Mouse (Mus musculus): ENCODE results near the gene Pdpr.
"Not testable (repeated sequence)": the region's sequence is repeated elsewhere in the genome, so short reads cannot be mapped to it uniquely, and the experiment has no call there.

The Pdpr gene

DNA sequence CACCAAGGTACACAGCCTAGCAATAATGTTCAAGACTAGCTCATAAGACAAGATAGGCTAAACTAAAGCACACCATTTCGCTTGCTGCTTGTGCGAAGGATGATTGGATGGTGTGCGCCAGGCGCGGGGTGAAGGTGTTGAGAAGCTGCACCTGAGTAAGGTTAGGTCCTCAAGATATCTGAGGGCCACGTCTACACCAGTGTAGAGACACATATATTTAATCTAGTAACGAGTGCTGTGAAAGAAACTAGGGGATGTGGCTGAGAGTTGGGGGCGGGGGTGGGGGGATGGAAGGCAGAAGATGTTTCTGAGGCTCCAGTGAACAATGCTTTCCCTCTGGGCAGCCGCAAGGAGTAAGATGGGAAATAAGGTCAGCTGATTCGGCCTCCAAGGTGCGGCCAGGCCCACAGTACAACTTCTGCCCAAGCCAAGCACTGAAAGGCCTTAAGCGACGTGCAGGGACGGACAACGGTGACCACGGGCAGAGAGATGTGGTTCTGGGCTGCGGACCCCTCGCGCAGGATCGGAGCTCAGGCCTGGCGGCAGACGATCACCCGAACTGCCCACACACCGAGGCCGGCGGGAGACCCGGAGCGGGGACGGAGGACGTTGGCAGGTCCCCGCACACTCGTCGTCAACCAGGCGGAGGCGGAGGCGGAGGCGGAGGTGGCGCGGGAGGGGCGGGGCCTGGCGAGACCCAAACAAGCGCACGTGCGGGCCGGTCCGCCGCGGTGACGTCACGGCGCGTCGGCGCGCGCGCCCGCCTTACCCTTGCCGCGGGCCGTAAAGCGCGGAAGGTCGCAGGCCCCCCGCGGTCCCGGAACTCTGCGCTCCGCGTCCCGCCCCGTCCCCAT lies at the start of gene Pdpr:
TSS of gene Pdpr (plus strand) at position 766 of the 854 bp plus-strand sequence.
- peak; percentile 83 for DNase-seq (ENCODE audit: low spot score)

DNA sequence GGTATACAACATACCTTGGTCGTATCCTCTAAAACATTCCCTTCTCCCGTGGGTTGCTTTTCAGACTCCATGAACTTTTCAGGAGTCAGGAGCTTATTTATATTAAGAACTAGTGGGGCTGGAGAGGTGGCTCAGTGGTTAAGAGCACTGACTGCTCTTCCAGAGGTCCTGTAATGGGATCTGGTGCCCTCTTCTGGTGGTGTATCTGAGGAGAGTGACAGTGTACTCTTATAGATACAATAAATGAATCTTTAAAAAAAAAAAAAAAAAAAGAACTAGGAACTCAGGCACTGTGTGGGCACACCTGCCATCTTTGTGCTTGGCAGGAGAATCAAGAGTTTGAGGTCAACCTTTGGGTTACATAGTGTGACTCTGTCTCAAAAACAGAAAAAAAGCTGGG lies 45.7 kb upstream of the Pdpr start:
- DNase-seq (ENCODE audit: low spot score) = no peak

DNA sequence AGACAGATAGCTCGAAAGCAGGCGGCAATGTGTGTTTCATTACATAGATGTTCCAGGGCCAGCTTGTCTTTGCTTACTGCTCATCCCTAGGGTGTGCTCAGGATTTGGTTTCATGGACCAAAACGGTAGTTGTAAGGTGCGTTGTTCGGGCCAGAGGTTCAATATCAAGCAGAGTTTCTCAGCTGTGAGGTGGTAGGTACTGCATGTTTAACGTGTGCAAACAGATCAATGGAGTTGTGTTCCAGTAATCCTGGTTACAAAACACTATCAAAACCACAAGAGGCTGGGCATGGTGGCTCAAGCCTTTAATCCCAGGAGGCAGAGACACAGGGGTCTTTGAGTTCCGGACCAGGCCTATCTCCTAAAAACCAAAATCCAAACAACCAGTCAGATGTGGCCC lies 45.3 kb upstream of the Pdpr start:
- DNase-seq (ENCODE audit: low spot score) = no peak

DNA sequence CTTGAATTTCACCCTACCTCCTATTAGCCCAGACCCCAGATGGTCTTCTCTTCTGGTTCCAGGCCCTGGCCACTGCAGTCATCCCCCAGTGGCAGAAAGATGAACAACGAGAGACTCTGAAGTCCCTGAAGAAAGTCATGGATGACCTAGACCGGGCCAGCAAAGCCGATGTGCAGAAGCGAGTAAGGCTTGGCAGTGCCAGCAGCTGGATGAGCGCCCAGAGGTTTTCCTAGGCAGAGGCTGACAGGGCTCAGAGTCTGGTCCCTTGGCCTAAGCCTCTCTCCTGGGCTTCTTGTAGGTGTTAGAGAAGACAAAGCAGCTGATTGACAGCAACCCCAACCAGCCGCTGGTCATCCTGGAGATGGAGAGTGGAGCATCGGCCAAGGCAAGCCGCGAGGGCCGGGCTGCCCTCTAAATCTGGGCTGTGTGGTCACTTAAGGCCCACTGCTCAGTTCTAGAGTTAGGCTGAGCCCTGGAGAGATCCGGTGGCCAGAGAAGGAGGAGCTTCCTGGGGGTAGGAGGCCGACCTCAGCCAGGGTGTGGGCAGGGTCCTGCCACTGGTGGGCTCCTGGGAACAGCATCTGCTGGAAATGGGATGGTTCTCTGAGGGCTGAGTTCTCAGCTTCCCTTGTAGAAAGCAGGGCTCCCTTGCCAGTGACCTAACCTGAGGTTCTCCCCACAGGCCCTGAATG lies 40.5 kb upstream of the Pdpr start:
- no peak for DNase-seq (ENCODE audit: low spot score)

DNA sequence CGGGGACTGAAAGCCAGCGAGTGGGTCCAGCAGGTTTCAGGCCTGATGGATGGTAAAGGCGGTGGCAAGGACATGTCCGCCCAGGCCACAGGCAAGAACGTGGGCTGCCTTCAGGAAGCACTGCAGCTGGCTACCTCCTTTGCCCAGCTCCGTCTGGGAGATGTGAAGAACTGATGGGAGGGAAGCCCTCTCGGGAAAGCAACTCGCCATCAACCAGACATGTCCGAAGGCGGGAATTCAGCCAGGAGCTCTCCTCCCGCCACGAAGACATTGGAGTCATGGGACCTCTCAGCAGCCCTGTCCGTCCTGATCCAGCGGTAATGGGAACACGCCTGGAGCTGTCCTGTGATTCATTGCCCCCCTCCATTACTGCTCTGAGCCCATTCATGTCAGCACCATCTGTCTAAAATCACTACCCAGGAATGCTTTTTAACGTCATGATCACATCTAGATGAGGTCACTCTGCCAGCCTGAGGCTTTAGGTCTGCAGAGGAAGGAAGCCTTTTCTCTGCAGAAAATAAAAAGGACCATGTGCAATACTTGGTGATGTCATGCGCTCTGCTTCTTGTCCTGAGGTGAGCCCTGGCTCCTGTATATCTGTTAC lies 39.3 kb upstream of the Pdpr start:
- DNase-seq (ENCODE audit: low spot score) = no peak

DNA sequence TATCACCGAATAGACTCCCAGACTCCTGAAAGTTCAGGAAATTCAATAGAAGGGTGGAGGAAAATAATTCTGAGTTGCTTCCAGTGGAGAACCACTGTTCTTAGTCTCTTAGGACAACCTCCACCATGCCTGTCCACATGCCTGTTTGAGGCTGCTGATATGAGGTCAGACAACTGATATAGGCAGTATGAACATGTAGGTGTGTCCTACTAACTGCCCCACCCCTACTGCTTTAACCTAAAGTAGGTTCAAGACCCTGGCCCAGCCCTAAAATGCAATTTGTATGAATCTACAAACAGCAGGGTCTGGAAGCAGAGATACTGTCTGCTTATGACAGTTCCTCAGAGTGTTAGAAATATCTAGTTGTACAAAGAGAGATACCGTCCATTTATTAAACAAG lies 38.8 kb upstream of the Pdpr start:
- DNase-seq (ENCODE audit: low spot score) = no peak

DNA sequence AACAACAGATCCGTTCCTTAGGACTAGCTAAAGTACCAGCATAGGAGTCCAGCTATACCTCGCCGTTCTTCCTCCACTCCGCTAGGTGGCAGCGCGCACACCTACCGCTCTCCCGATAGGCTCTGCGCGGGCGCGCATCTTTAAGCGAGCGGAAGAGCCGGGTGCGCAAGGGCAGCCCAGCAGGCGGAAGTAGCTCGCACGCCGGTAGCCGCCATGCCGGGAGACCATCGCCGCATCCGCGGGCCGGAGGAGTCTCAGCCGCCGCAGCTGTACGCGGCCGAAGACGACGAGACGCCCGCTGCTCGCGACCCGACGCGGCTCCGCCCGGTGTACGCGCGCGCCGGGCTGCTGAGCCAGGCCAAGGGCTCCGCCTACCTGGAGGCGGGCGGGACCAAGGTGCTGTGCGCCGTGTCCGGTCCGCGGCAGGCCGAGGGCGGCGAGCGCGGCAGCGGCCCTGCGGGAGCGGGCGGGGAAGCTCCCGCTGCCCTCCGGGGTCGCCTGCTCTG lies 38.2 kb upstream of the Pdpr start, which contains the start of gene Exosc6:
TSS of gene Exosc6 (plus strand) at position 182 of the 506 bp plus-strand sequence.
- peak; percentile 83 for DNase-seq (ENCODE audit: low spot score)

DNA sequence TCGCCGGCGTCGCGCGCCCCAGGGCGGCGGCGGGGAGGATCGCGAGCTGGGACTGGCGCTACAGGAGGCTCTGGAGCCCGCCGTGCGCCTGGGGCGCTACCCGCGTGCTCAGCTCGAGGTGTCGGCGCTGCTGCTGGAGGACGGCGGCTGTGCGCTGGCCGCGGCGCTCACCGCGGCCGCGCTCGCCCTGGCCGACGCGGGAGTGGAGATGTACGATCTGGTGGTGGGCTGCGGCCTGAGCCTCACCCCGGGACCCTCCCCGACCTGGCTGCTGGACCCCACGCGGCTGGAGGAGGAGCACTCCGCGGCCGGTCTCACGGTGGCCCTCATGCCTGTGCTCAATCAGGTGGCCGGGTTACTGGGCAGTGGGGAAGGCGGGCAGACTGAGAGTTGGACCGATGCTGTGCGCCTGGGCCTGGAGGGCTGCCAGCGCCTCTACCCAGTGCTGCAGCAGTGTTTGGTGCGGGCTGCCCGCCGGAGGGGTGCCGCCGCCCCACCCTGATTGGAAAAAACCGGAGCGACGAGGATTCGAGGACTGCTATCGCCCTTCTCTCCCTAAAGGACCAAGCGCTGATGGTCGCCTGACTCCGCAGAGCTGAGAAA lies 37.6 kb upstream of the Pdpr start:
- no peak for DNase-seq (ENCODE audit: low spot score)

DNA sequence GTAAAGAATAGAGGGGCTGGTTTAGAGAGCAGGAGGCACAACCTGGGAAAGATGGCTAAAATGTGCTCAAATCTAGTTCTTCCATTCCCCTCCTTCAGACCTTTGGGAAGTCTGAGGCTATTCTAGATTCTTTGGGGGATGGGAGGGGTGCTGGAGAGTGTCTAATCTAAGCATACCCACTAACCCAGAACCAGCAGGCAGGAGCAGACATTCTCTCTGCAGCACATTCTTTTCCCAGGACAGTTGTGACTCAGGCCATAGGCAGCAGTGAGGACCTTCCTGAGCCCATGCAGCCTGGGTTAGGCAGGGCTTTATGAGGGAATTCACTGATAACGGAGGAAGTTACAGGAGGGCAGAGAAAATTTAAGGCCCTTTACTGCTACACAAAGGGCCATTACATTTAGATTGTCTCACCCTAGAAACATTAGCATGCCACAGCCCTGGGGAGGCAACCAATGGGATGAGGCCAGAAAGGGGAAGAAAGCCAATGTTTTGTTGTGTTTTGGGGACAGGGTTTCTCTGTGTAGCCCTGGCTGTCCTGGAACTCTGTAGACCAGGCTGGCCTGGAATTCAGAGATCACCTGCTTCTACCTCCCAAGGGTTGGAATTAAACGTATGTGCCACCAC lies 35.4 kb upstream of the Pdpr start:
- DNase-seq (ENCODE audit: low spot score) = no peak

DNA sequence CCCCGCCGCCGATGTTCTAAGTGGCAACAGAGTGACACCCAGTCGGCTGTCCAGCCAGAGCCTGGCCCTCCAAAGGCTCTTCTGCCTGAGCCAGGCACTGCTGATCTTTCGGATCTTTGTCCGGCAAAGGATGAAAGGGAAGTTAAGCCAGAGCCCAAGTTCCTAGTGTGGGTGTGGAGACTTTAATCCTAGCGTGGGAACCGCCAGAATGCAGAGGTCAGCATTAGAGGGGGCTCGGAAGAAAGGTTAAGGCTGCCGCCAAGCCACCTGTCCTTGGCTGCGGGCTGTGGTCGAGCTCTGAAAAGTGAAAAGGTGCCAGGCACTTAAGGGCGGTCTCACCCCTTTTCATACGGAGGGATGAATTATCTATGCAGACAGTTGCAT lies 32.8 kb upstream of the Pdpr start:
- DNase-seq (ENCODE audit: low spot score) = no peak

DNA sequence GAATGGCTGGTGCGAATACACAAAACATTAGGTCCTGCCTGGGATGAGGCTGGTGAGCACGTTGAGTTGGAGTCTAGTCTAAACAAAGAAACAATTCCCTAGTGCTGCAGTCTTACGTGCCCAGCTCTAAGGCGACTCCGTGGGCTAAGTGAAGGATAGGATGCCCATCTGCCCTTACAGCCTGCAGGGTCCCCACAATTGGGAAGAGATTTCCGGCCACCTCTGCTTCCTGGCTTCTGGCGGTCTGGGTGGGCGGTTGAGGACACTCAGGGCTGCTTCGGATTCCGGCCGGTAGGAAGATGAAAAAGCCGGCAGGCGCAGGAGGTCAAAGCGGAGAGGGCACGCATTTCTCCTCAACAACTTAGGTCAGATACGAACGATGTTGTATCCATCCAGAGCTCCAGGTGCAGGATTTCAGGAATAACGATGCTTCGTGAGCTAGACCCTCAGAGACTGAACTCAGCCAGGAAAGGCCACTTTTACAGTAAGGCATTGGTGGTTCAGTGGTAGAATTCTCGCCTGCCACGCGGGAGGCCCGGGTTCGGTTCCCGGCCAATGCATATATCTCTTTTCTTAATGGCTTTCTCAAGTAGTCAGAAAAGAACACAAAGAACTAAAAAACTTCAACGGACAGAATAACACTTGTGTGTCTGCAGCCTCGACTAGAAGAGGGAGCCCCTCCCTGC lies 32.2 kb upstream of the Pdpr start:
- peak; percentile 93 for DNase-seq (ENCODE audit: low spot score)

DNA sequence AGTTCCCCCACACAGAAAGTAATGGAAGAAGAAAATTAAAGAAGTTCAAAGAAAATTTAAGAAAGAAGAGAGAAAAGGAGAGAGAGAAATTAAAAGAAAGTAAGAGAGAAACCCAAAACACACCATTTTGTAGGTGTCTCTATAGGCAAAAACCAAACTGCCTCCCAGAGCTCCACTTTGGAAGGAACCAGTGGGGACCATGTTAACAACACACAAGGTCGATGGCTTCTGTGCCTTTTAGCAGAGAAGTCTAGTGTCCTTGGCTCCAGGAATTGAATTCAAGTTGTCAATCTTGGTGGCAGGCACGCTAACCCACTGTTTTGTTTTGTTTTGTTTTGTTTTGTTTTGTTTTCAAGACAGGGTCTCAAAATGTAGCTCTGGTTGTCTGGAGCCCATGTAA lies 31.5 kb upstream of the Pdpr start:
- no peak for DNase-seq (ENCODE audit: low spot score)

DNA sequence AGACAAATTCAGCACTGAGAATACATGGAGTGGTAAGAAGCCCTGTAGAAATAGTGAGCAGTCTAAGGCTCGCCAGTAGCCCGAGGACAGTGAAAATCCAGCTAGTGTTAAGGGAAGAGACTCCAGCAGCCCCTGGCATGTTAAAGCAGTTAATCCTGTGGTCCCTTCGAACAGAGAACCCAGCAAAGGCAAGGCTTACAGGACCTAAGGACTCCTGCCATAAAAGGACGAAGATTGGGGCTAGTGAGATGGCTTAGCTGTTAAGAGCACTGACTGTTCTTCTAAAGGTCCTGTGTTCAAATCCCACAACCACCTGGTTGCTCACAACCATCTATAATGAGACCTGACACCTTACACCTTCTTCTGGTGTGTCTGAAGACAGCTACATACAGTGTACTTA lies 28.1 kb upstream of the Pdpr start:
- no peak for DNase-seq (ENCODE audit: low spot score)

DNA sequence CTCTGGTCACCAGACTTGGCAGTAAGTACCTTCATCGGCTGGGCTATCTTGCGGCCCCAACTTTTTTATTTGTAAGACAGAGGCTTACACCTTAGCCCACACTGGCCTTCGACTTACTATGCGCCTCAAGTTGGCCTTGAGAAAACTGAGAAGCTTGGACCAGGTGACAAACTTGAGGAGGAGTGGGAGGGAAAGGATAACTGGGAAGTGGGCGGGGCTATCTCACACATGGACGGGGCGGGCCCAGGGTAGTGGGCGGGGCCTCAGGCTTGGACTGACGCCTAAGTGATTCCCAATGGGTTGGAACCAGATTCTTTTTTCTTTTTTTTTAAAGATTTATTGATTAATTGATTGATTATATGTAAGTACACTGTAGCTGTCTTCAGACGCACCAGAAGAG lies 27.0 kb upstream of the Pdpr start:
- no peak for DNase-seq (ENCODE audit: low spot score)

DNA sequence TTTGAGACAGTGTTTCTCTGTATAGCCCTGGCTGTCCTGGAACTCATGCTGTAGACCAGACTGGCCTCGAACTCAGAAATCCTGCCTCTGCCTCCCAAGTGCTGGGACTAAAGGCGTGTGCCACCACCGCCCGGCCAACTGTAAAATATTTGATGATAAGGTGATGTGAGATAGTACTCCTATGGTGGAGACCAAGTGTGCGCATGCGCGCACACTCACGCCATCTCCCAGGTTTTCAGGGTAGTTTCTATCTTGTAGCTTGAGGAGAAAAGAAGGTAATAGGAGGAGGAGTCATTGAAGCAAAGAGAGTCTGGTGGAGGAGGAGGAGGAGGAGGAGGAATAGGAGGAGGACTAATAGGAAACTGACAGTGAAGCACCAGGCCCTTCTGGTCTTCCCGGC lies 25.8 kb upstream of the Pdpr start:
- DNase-seq (ENCODE audit: low spot score) = not testable (repeated sequence)

DNA sequence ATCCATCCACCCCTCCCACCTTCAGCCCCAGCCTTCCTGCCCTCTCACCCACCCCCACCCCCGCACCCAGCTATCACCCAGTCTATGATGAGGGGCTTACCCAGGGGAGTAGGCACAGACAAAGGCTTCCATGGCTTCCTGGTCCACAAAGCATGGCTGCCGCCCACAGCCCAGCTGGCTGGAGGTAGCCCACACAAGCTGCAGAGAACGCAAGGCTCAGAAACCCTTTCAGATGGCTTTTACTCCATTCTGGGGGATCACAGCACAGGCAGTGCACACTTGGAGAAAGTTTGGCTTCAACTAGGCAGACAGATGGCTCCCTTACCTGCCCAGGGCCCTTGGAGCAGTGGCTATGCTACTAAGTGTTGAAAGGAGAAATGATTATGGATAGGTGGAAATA lies 18.5 kb upstream of the Pdpr start:
- no peak for DNase-seq (ENCODE audit: low spot score)

DNA sequence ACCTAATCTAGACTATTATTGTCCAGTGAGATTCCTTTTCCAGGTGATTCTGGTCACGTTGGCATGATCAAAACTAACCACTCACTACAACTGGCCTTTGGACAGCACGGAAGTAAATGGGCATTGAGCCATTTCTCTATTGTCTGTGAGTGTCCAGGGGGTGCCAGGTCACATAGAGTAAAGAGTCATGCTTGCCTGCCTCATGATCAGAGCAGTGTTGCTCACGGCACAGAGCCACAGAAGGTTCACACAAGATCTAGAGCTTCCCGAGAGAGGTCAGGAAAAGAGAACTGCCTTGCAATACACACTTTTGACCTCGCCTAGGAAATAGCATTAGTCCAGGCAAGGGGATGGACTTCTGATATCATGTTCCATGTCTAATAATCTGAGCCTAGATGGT lies 15.0 kb upstream of the Pdpr start:
- no peak for DNase-seq (ENCODE audit: low spot score)

DNA sequence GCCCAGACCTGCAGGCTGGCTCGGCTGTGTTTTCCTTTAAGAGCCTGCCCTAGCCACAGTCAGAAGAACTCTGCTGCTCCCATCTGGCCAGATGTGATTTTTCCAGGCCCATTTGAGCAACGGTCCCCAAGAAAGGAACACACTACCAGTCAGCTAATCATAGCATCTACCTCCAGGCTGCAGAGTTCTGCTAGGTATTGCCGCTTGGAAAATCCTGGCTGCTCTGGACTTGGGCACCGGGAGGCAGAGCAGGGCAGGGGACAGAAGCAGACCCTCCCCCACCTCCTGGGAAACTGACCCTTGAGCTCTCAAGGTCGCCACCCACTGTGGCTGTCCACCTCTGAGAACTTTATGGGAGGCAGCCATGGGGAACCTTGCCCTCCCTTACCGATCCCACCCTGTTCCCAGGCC lies 14.6 kb upstream of the Pdpr start:
- DNase-seq (ENCODE audit: low spot score) = no peak

DNA sequence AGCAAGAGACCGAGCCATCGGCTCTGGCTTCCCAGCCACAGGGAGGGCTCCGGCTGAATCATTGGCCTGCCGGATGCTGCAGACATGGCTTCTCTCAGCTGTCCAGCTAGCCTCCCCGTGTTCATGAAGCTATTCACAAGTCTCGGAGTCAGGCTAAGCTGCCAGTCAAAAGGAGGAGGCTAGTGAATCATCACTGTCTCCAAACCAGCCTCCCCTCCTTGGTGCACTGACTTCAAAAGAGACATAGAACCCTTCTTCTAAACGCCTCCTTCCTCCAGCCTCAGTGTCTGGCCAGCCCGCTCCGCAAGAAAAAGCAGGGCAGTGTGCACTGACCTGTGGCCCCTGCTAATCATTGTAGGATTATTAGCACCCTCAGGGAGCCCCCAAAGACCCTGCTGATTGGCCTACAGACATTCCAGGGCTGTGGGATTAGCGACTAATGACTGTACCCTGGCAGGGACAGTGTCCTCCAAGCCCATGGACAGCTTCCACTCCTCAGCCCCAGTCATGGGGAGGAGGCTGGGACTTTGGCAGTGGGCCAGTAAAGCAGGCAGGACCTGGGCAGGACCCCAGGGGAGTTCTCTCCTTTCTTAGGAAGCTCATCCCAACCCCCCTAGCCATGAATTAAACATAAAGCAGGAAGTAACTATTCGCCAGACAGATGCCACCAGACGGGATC lies 12.7 kb upstream of the Pdpr start:
- DNase-seq (ENCODE audit: low spot score) = no peak

DNA sequence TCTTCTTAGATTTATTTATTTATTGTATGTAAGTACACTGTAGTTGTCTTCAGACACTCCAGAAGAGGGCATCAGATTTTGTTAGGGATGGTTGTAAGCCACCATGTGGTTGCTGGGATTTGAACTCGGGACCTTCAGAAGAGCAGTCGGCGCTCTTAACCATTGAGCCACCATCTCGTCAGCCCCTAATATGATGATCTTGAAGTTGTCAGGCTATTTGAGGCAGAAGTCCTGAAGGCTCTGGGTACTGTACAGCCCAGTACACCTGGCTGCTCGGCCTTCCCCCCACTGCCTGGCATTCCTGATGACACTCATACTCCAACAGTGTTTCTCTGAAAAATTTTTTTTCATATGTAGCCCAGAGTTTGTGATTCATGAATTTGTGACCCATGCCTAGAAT lies 10.5 kb upstream of the Pdpr start:
- DNase-seq (ENCODE audit: low spot score) = not testable (repeated sequence)

DNA sequence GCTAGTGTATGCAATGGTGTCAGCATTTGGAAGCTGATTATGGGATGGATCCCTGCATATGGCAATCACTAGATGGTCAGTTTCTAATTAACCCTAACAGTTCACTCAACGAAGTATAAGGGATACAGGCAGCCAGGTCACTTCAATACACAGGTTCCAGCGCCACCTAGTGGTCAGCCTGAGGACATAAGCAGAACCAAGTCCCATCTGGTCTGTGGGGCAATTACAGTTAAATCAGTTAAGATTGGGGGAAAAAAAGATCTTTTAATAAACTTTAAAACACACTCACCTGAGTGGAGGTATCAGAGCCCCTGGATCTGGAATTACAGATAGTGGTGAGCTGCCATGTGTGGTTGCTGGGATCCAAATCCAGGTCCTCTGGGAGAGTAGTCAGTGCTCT lies 4.3 kb upstream of the Pdpr start:
- peak; percentile 70 for DNase-seq (ENCODE audit: low spot score)

Data from ovary, postnatal 14 days (tissue).